Mouse (Mus musculus): ENCODE data around the gene Snai1.

The Snai1 gene

GRCm38 (mm10) chr2:167583161-167583952, 45.4 kb downstream of the Snai1 start:
- no peak for DNase-seq (ENCODE audit: low read depth, low spot score)

DNA sequence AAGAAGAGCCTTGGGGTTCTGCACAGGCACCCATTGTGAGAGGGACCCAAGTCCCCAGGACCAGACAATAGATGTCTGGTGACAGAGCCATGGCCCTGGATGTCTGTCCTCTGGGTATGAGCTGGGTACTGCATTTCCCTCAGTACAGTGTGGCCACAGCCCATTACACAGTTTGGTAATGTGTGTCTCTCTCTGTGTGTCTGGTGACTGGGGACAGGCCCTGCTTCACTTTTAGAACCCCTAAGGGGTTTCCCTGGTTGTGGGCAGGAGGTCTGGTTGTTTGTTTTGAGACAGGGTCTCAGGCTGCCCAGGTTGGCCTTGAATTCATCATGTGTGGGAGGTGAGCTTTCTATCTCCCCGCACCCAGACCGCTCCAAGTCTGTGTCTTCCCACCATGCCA, 47.3 kb downstream of the Snai1 start:
- DNase-seq (ENCODE audit: low read depth, low spot score), result no peak

DNA sequence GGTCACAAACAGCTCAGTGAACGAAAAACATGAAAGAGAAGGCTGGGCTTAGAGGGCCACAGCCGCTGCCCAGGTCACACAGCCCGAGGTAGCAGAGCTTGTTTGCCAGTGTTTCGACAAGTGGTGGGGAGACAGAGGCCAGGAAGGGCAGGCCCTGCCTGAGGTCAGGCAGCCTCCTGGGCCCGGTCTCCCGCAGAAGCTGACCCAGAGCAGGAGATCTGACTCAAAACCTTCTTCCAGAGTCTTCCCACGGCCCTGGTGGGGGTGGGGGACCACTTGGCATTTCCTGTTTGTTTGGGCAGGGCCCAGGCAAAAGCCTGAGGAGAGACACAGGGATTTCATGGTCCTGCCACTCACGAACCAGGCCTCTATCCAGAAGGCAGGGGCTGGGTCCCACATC, 48.0 kb downstream of the Snai1 start:
- no peak for DNase-seq (ENCODE audit: low read depth, low spot score)

- no peak for DNase-seq (ENCODE audit: low read depth, low spot score)
These were observed 49.0 kb downstream of the Snai1 start for GRCm38 (mm10) chr2:167586976-167587375.

- no peak for DNase-seq (ENCODE audit: low read depth, low spot score)
These were observed 51.0 kb downstream of the Snai1 start for GRCm38 (mm10) chr2:167588774-167589577.
